Mouse (Mus musculus) ZHBTc4 (cell line): ENCODE measurements around the gene Prkcb.

Experiments used
- DNase-seq: peaks from one replicate; pipeline ENCODE4 v3.0.0-alpha.2; 2011; ENCODE audit warnings: low read depth, low spot score

Prkcb gene

GRCm38 (mm10) chr7:122512430-122512966, 223.9 kb downstream of the Prkcb start:
- peak; percentile 12 for DNase-seq

- no peak for DNase-seq
Observed at GRCm38 (mm10) chr7:122520850-122521638, 232.5 kb downstream of the Prkcb start.

GRCm38 (mm10) chr7:122528201-122528600, 239.7 kb downstream of the Prkcb start:
- no peak for DNase-seq

- no peak for DNase-seq
Observed at GRCm38 (mm10) chr7:122528646-122529045, 240.1 kb downstream of the Prkcb start.

- DNase-seq = no peak
Observed at GRCm38 (mm10) chr7:122533566-122534360, 245.2 kb downstream of the Prkcb start.

- DNase-seq = no peak
Observed at GRCm38 (mm10) chr7:122544616-122545015, 256.1 kb downstream of the Prkcb start.

- no peak for DNase-seq
Observed at GRCm38 (mm10) chr7:122556575-122557140, 268.1 kb downstream of the Prkcb start.

- DNase-seq = no peak
Observed at GRCm38 (mm10) chr7:122558085-122558811, 269.7 kb downstream of the Prkcb start.

- DNase-seq = no peak
Observed at GRCm38 (mm10) chr7:122558912-122559311, 270.4 kb downstream of the Prkcb start.

- no peak for DNase-seq
Observed at GRCm38 (mm10) chr7:122562586-122562985, 274.0 kb downstream of the Prkcb start.

GRCm38 (mm10) chr7:122565371-122565770, 276.8 kb downstream of the Prkcb start:
- DNase-seq = no peak

GRCm38 (mm10) chr7:122566011-122566410, 277.5 kb downstream of the Prkcb start:
- DNase-seq = no peak

GRCm38 (mm10) chr7:122568787-122569186, 280.2 kb downstream of the Prkcb start:
- DNase-seq = peak; percentile 41

GRCm38 (mm10) chr7:122570407-122570806, 281.9 kb downstream of the Prkcb start:
- no peak for DNase-seq

- DNase-seq = no peak
Observed at GRCm38 (mm10) chr7:122573101-122573635, 284.6 kb downstream of the Prkcb start.

- DNase-seq = no peak
Observed at GRCm38 (mm10) chr7:122574418-122574817, 285.9 kb downstream of the Prkcb start.

GRCm38 (mm10) chr7:122575056-122575455, 286.5 kb downstream of the Prkcb start:
- DNase-seq = no peak

- DNase-seq = peak; percentile 83
Observed at GRCm38 (mm10) chr7:122575506-122575905, 287.0 kb downstream of the Prkcb start.

GRCm38 (mm10) chr7:122577571-122577970, 289.0 kb downstream of the Prkcb start:
- DNase-seq = no peak

GRCm38 (mm10) chr7:122579461-122580157, 291.1 kb downstream of the Prkcb start:
- DNase-seq = no peak

- no peak for DNase-seq
Observed at GRCm38 (mm10) chr7:122580158-122580475, 291.6 kb downstream of the Prkcb start.
